Mouse (Mus musculus): Measurements from ENCODE around the gene Cacna1a.
"Not testable (repeated sequence)": the region's sequence is repeated elsewhere in the genome, so short reads cannot be mapped to it uniquely, and the experiment has no call there.

Cacna1a gene

DNA sequence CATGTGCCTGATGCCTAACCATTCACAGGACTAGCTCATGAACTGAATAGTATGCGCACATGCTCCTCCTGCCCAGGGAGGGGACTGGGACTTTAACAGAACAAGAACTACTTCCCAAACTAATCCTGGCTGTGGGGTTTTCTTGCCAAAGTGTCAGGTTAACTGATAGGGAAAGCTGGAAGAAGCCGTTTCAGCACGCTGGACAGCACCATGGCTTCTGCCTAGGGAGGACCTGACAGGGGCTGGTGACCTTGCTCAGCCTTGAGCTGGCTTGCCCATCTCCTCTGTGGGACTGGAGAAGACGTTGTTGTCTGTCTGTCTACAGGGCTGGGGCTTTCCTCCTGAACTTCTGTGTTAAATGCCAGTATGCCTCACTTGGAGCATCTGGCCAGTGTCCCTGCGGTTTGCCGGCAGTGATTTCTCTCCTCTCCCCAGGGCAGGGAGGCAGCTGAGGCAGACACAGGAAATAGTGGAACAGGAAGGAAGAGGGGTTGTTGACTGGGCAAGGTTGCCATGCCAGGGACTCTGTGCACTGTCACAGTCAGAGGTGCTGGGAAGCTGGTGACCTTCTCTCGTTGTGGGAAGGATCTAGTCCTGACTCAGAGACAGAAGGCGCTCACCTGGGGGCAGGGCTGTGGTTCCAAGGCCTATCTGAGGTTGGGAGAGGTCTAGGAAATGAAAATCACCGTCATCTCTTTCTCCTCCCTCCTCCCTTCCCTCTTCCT is 83.2 kb downstream of the Cacna1a start:
- DNase-seq (ENCODE audit: low read depth, low spot score): peak; percentile 79

DNA sequence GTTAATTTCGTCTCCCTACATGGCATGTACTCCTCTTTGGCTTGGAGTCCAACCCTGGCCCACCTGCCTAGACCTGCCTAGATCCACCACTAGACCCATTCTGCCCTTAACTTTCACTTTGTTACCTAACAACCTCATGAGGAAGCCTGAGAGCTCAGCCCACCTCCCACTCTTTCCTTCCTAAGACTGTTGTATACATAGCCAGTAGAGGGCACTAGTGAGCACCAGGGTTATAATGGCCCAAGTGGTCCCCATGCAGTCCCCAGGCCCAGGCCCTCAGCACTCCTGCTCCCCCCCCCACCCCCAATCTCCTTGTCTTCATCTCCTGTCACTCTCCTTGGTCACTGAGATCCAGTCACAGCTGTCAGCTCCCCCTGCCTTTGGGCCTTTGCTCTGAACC is 86.2 kb downstream of the Cacna1a start:
- DNase-seq (ENCODE audit: low read depth, low spot score): no peak

DNA sequence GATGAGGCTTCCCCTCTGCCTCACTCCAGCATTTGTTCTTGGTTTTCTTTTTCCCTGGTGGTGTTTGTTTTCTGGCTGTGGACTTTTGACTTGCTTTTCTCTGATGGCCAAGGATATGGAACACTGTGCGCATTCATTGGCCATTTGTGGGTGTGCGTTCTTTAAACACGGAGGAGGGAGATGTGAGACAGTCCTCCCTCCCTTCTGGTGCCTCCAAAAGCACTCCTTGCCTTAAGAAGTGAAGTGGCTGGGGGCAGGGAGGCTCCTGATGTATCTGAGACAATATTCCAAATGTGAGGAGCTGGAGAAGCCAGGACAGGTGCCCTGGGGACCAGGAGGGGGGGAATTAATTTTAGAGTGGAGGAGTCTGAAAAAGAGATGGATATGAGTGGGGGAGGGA is 89.1 kb downstream of the Cacna1a start:
- no peak for DNase-seq (ENCODE audit: low read depth, low spot score)

DNA sequence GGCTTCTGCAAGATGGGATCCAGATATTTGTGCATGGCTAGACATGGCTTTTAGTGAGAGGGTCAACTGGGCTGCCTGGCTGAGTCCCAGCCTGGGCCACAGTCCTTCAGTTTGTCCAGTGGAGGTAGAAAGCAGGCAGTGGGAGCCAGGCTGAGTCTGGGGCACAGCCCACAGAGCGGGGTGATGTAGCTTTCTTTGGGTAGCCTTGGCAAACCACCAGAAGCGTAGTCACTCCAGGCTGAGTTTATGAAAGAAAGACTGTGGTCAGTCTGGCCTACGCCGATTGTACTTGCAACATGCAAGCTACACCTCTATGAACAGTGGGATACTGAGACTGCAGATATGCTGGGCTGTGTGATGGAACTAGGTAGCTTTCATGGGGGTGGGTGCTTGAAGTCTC is 94.8 kb downstream of the Cacna1a start:
- no peak for DNase-seq (ENCODE audit: low read depth, low spot score)

DNA sequence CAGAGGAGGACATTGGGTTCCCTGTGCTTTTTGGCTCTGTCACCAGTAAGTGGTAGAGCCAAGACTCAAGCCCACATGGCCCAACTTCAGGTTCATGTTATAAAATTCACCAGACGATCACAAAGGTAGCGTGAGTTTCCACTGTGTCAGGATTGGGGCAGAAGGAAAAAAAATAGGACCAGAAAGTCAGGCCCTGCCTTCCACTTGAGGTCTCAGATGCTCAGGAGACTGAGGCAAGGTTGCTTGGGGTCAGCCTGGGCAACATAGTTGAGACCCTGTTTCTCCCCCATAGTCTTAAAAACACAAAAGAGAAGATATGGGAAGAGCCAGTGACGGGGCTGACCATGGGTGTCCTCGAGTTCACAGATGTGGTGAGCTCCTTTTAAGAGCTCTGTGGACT is 97.1 kb downstream of the Cacna1a start:
- DNase-seq (ENCODE audit: low read depth, low spot score): no peak

DNA sequence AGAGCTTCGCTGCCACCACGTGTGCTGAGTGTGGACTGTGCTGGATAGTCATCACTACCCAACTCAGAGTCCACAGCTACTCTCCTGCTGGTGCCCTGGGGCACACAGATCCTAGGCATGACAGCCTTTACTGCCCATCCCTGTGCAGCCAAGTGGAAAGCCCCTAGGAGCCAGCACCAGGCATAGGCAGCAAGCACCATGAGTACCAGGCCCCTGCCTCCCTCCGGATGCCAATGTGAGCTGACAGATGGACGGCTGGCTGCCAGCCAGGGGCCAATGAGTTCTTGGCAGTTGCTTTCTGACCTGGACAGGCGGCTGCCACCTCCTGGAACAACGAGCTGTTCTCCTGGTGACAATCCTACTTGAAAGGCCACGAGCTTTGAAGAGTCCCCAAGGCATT is 97.6 kb downstream of the Cacna1a start:
- DNase-seq (ENCODE audit: low read depth, low spot score): no peak

DNA sequence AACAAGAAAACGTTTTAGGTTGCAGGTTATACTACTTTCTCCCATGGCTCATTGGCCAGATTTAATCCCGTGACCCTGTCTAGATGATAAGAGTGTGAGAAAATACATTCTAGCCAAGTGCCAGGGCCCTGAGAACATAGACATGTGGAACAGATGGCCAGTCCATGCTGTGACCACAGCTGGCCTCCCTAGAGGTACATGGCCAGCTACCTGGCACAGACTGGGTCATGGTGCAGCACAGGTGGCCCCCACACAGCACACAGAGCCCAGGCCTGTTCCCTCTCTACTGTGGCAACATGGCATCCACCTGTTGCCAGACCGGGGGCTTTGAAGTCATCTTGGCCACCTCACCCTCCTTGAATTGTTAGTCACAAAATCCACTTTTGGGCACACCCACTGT is 101.0 kb downstream of the Cacna1a start:
- no peak for DNase-seq (ENCODE audit: low read depth, low spot score)

DNA sequence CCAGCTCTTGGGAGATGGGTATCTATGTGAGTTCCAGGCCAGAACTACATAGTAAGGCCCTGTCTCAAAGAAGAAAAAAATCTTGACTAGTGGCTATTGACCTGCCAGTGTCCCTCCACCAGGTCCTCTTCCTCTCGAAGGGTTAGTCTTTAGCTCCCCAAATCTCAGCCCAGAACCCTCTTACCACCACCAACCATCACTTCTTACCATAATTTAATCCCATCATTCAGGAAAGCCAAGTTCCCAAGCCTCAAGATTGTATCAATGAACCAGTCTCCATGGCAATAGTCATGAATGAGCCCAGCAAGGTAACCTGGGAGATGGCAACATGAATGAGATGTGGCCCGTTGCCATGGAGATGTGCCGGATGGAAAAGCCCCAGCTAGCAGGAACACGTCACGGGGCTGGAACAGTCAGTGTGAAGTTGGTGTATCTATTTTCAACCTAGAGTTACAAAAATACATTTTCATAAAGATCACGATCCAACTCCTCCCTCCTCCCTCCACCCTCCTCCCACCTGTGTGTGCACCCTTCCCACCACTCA is 106.4 kb downstream of the Cacna1a start:
- DNase-seq (ENCODE audit: low read depth, low spot score): no peak

DNA sequence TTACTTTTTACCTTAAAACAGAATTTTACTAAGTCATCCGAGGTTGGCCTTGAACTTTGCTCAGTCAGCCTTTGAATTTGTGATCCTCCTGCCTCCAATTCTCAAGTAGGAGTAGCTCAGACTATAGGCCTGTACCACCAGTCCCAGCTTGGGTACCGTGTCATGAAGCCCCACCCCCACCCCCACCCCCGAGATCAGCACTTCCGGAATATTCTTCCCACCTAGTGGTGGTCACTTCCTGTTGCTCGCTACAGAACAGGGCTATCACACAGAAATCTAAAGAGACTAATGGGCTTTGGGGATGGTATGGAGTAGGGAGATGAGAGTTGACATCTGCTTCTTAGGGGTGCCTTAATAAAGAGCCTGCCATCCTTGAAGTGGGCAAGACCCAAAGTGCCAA is 112.9 kb downstream of the Cacna1a start:
- no peak for DNase-seq (ENCODE audit: low read depth, low spot score)

DNA sequence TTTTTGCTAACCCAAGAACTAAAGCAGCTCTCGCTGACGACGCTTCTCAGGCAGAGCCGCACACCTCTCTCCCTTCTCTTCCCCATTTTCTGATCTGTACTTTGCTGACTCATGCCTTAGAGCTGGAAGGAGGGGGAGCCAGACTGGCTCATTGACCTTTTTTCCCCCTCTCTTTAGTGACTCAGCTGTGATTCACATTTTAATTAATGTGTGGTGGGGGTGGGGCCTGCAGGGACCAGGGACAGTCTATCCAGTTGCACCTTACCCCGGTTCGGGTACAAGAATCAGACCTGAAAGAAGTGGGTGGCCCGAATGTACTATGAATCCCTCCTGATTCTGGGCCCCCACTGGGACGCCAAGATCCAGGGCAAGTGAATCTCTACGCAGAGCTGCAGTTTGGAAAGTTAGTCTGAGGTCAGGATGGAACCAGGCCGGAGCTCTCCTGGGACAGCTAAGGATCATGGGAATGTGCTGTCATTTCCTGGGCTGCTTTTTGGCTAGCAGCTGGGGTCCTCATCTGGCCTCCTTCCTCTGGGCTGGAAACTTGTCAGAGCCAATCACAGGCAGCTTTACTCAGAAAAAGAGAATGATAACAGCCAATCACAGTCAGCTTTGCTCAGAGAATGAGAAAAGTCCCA is 113.5 kb downstream of the Cacna1a start:
- DNase-seq (ENCODE audit: low read depth, low spot score): peak; percentile 99

DNA sequence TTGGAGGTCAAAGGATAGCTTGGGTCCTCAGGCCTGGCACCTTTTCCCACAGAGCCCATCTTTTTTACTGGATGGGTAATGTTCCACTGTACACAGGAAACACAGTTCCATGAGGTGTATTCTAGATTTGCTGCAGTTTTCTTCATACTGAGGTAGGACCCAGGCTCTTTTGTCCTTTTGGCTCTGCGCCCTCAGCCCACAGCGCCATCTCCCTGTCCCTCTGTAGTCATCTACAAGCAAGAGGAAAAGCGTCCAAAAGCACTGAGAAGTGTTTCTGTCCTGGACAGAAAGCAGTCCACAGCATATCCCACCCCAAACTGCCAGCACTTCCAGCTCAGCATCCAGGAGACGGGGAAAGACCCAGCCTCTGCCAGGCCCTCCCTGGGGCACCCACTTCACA is 114.4 kb downstream of the Cacna1a start:
- no peak for DNase-seq (ENCODE audit: low read depth, low spot score)

DNA sequence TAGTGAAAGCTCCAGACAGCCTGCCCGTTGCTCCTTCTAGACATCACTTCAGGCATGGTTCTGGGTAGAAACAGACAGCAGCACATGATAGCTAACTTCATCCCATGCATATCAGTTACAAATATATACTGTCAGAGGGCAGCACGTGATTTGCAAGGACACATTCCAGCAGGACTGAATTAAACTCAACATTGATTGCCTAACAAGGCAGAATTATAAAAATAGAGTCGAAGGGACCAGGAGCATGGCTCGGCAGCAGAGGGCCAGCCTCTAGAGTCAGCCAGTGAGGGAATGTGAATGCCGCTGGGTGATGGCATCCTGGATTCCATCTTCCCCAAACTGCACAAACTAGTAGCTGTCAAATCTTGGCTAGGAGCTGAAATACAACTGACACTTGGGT is 119.0 kb downstream of the Cacna1a start:
- DNase-seq (ENCODE audit: low read depth, low spot score): no peak

DNA sequence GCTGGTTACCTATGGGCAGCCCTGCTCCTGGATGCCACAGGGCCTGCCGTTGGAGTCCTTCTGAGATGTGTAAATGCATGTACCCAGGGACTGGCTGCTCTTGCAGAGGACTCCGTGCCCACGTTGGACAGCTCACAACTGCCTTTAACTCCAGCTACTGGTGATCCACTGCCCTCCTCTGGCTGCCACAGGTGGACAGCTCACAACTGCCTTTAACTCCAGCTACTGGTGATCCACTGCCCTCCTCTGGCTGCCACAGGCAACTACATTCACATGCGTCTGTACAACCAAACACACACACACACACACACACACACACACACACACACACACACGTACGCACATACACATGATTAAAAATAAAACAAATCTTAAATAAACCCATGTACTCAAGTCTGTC is 121.5 kb downstream of the Cacna1a start:
- DNase-seq (ENCODE audit: low read depth, low spot score): not testable (repeated sequence)

DNA sequence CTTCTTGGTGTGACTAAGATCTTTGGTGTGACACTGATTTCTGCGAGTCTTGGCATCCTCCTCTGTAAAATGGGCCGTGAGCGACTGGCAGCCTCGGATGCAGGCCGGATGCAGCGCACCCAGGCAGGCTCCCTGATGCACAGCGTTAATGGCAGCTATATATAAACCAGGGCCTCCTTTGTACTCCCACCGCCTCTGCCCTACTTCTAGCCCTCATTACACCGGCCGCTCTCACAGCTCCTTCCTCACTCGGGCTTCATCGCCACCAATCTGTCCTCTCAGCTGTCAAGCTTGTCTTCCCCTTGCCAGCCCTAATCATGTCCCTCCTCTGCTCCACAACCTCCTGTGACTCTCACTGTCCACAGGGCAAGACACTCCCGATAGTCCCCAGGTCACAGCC is 123.4 kb downstream of the Cacna1a start:
- DNase-seq (ENCODE audit: low read depth, low spot score): no peak

DNA sequence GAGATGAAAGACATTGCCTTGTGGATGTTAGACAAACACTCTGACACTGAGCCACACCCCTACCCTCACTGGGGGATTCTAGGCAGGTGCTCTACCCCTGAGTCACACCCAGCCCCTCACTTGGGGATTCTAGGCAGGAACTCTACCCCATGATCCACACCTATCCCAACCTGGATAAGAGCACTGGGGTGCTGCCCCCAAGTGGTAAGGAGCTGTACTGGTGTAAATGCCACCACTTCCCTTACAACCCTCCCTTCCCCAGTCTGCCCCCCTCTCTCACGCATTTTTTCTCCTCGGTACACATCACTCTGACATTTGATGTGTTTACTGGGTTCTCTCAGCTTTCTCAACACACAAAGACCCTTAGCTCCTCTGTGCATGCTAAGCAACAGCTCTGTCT is 125.5 kb downstream of the Cacna1a start:
- DNase-seq (ENCODE audit: low read depth, low spot score): peak; percentile 62

DNA sequence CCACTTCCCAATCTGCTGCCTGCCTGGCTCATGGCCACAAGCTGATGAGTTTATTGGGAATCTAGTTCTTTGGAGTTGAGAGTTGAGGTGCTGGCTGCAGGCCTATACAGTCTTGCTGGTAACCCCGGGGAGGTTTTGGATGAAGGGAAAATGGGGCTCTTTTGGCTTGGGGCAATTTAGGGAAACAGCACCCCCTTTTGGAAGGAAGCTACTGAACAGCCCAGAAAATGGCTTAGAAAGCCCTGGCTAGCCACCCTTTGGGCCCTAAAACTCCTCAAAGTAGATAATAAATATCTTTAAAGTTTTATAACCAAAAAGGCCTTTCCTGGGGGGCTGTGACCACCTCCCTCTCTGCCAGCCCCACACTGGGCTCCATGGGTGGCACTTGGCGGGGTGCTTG is 129.9 kb downstream of the Cacna1a start:
- peak; percentile 47 for DNase-seq (ENCODE audit: low read depth, low spot score)

DNA sequence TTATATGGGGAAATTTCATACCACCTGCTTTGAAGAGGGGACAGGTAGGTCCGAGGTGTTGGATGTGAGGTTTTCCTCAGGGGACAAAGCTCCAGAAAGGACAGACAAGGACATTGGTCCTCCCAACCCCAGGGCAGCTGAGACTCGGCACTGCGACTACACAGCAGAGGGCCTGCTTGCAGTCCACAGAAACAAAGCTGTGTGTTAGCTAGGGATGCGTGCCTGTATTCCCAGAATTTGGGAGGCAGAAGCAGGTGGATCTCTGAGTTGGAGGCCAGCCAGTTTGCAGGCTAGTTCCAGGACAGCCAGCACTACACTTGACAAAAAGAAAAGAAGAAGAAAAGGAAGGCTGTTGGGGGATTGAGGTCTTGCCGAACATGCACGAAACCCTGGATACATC is 130.5 kb downstream of the Cacna1a start:
- DNase-seq (ENCODE audit: low read depth, low spot score): no peak

DNA sequence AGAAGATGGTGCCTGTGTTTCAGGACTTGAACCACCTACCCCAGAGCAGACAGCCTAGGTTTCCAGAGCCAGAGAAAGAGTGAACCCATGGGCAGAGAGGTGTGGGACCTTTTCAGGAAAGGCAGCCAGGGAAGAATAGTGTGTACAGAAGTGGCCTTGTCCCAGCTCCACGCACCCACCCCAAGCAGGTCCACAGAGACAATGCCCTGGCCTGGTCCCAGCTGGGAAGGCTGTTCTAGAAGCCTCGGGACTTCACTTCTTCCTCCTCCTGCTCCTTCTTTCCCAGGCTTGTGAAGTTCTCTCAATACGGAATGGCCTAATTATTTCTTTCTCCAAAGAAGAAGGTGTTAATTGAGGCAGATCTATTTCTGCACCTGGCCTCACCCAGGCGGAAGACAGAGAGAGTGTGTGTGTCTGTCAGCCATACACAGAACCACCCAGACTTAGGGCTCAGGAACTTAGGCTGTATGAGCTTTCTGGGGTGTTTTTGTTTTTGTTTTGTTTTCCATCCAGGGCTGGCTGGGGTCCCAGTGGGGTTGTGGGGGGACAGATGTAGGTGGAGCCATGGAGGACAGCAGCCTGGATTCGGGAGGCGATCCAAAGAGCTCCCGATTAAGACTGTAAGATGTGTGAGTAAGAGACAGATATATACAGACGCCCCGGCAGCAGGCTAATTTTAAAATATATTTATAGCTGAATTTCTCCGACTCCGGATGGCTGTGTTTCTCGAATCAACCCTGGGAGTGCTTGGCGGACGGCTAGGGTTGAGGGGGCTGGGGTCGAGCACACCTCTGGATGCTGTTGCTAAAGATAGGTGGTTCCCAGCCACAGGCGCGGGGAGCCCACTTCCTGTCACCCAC is 131.8 kb downstream of the Cacna1a start:
- DNase-seq (ENCODE audit: low read depth, low spot score): no peak

DNA sequence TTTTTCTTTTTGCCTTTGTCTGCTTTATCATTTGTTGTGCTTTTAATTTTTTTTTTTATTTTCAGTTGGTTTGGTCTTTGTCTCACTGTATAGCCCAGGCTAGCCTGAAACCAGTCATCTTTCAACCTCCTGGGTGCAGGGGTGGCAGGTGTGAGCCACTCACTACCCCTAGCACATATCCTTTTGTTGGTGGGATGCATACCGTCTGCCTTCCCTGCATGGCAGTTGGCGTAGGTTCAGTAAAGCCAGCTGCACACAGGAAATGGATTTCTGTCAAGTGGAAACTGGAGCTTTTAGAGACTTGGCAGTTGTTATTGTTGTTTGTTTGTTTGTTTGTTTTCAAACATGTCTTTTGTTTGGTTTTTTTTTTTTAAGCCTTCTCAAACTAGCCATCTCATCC is 132.8 kb downstream of the Cacna1a start:
- DNase-seq (ENCODE audit: low read depth, low spot score): no peak

DNA sequence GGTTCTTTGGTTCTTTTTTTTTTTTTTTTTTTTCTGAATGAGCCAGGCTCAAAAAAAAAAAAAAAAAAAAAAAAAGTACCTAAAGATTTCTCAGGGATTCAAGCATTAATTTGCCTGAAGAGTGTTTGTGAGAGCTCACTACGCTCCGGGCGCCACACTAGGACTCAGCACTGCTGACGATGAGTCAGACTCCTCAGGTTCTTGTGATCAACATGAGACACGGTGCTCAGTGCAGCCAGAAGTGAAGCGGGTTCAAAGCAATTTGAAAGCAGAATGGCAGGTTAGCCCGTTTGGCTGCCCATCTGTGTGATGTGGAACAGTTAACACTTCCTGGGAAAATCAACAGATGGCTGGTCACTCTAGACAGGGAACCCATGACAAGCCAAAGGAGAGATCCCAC is 139.8 kb downstream of the Cacna1a start:
- no peak for DNase-seq (ENCODE audit: low read depth, low spot score)

DNA sequence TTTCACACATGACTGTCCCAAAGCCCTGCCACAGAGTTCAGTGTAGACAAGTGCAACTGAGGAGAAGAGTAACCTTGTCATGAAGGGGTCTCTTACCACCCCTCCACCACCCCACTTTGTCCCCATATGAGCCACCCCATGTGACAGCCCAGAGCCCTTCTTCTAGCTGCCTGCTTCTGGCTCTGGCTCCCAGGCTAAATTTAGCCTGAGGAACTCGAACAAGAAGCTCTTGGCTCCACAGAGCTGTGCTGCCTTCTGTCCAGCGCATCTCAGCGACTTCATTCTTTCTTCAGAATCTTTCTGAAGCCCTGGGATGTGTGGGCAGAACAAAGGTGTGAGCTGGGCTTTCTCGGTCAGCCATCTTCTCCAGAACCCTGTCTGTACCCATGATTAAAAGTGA is 141.3 kb downstream of the Cacna1a start:
- DNase-seq (ENCODE audit: low read depth, low spot score): no peak

DNA sequence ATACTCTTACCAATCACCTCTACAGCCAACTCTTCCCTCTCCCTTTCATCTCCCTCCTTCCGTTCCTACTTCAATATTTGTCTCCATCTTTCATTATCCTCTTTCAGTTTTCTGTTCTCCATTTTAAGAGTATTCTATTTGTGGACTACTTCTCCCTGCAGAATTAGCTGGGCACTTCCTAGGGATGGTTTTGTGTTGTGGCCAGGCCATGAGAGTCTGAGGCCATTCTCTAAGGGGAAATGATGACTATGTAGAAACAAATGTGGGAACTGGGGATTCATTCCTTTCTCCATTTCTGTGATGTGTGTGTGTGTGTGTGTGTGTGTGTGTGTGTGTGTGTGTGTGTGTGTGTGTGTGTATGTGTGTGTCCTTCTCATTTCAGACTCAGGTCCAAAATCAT is 144.5 kb downstream of the Cacna1a start:
- no peak for DNase-seq (ENCODE audit: low read depth, low spot score)
